Mouse (Mus musculus): ENCODE measurements around the gene Epm2a.
"Not testable (repeated sequence)": the region's sequence is repeated elsewhere in the genome, so short reads cannot be mapped to it uniquely, and the experiment has no call there.

Epm2a gene

DNA sequence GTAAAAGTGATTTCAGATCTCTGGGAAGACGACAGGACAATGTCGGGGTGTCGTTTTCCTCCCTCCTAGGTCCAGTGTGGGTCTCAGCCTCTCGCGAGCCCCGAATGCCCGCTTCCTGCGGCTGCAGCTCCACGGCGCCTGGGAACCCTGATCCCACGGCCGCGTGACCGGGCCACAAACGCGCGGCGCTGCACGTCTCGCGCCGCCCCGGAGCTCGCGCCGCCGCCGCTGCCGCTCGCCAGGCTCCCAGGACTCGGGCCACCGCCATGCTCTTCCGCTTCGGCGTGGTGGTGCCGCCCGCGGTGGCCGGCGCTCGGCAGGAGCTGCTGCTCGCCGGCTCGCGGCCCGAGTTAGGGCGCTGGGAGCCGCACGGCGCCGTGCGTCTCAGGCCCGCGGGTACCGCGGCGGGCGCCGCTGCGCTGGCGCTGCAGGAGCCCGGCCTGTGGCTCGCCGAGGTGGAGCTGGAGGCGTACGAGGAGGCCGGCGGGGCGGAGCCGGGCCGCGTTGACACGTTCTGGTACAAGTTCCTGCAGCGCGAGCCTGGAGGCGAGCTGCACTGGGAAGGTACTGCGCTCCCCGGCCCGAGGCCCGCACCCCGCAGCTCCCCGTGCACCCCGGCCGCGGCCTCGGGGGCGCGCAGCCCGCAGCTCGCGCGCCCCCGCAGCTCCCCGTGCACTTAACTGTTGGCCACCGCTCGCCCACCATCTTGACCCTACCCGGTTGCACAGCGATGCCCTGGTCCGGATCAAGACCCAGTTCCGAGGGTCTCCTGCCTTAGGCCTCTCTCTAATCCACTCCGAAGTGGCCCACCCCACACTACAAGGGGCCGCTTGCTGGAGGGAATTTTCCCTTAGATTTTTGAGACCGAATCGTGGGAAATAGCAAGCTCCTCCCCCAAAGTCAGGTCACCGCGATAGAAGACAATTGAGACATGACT, at the start of gene Epm2a:
Gene Epm2a, plus strand, starts transcription at position 200 of the 937 bp plus-strand sequence.
- DNase-seq (ENCODE audit: low spot score in 2 of 2): peak; percentile 72 to 75

- no peak for DNase-seq (ENCODE audit: low spot score in 2 of 2)
Observed at GRCm38 (mm10) chr10:11298418-11298817, 44.8 kb upstream of the Epm2a start.

- DNase-seq (ENCODE audit: low spot score in 2 of 2): no peak
Observed at GRCm38 (mm10) chr10:11305365-11306053, 37.7 kb upstream of the Epm2a start.

GRCm38 (mm10) chr10:11306054-11306367, 37.2 kb upstream of the Epm2a start:
- no peak for DNase-seq (ENCODE audit: low spot score in 2 of 2)

DNA sequence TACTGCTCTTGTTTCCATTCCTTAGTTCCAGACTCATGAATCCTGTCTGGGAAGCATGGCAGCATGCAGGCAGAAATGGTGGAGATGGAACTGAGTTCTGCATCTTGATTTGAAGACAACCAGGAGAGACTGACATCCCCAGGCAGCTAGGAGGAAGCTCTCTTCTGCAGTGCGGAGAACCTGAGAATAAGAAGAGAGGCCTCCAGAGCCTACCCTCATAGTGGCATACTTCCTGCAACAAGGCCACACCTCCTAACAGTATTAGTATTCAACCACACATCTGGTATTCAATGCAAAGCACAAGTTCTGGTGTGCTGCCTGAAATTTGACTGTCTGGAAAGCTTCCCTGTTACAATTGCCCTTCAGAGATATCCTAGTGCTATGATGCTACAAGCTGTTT, 33.3 kb upstream of the Epm2a start:
- DNase-seq (ENCODE audit: low spot score in 2 of 2): no peak

DNA sequence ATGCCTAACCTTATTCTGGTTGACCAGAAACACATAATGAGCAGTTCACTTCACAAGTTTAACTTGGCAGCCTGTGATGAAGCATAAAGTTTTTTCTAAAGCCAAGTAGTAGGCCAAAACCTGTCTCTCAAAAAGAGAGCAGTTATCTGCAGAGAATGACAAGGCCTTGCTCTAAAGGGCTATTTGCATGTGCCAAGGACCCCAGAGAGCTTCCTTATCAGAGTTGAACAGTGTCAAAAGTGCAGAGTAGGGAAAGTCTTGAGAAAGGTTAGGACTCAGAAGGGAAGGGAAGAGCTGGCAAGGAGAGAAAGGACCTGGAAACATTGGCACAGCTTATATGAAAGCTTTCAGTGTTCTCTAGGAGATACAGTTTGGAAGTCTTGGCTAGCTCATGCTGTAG, 32.7 kb upstream of the Epm2a start:
- DNase-seq (ENCODE audit: low spot score in 2 of 2): no peak

DNA sequence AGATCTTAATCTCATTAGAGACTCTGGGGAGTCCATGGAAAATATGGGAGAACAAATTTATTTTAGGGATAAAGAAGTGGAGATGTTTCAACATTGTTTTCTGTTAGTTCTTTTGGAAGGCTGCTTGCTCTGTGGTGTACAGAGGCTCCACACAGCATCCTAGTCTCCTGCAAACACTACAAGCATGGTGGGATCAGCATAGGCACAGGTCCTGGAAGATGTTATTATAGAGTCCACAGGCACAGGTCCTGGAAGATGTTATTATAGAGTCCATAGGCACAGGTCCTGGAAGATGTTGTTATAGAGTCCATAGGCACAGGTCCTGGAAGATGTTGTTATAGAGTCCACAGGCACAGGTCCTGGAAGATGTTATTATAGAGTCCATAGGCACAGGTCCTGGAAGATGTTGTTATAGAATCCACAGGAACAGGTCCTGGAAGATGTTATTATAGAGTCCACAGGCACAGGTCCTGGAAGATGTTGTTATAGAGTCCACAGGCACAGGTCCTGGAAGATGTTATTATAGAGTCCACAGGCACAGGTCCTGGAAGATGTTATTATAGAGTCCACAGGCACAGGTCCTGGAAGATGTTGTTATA, 25.2 kb upstream of the Epm2a start:
- DNase-seq (ENCODE audit: low spot score in 2 of 2): not testable (repeated sequence)

DNA sequence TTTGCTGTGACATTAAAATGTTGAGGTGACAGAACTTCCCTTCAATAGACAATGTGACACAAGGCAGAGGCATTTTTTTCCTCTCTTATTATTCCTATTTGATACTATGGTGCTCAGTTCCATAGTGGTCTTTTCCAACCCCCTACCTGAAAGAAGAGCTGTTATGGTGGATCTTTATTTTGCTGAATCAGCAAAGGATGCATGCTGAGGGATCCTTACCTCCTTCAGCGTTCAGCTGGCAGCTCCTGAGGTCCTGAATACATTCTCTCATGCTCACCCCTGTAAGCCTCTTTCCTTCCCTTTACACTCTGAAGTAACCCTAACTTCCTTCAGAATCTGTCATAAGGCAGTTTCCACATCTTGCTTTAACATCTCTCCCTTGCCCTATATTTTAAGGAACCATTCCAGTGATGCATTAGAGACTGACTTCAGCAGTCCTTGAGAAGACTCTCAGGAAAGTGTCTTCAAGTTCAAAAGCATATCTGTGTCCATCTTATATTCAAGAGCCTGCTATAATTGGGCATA, 23.7 kb upstream of the Epm2a start:
- no peak for DNase-seq (ENCODE audit: low spot score in 2 of 2)

- no peak for DNase-seq (ENCODE audit: low spot score in 2 of 2)
Observed at GRCm38 (mm10) chr10:11322316-11322715, 20.9 kb upstream of the Epm2a start.

GRCm38 (mm10) chr10:11323202-11323898, 19.9 kb upstream of the Epm2a start:
- peak; percentile 31 to 49 for DNase-seq (ENCODE audit: low spot score in 2 of 2)

- DNase-seq (ENCODE audit: low spot score in 2 of 2): no peak
Observed at GRCm38 (mm10) chr10:11326526-11326925, 16.7 kb upstream of the Epm2a start.

DNA sequence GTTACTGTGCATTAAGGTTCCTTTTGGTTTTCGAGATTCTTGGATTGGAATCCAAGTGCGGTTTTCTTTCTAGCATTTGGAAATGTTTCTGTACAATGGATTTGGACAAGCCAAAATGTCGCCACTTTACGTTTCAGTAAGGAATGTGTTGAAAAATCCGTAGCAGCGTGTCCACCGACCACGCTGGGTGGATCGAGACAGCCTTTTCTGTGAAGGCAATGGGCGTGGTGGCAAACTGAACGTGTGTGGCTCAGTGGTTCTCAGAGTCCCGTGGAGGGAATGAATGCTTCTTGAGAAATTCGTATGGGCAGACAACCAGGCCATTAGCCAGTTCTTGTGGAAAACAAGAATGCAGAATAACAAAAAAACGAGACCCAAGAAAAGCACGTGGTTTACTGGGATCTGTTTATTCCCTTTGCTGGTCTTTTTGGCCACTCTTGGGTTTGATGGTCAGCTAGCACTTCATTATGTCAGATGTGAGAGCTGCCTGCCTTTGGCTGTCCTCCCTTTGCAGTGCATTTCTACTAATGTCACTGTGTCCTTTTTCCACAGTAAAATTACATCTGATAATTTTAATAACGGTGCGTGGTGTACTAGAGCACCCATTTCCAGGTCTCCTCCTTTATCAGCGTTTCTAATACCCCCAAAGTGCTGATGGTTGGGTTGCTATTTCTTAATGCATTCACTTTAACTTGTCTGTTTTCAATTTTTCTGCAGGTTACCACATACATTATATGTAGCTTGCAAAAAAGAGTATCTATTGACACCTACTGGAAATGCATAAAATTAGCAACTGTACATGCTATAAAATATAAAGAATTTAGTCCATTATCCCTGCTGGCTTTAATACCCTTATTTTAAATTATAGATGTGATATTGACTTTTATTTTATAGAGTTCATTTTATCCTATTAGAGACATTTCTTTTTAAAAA, 1.6 kb downstream of the Epm2a start:
- no peak for DNase-seq (ENCODE audit: low spot score in 2 of 2)

GRCm38 (mm10) chr10:11350243-11350974, 7.2 kb downstream of the Epm2a start:
- DNase-seq (ENCODE audit: low spot score in 2 of 2): not testable (repeated sequence)

- DNase-seq (ENCODE audit: low spot score in 2 of 2): no peak
Observed at GRCm38 (mm10) chr10:11354609-11355008, 11.4 kb downstream of the Epm2a start.

DNA sequence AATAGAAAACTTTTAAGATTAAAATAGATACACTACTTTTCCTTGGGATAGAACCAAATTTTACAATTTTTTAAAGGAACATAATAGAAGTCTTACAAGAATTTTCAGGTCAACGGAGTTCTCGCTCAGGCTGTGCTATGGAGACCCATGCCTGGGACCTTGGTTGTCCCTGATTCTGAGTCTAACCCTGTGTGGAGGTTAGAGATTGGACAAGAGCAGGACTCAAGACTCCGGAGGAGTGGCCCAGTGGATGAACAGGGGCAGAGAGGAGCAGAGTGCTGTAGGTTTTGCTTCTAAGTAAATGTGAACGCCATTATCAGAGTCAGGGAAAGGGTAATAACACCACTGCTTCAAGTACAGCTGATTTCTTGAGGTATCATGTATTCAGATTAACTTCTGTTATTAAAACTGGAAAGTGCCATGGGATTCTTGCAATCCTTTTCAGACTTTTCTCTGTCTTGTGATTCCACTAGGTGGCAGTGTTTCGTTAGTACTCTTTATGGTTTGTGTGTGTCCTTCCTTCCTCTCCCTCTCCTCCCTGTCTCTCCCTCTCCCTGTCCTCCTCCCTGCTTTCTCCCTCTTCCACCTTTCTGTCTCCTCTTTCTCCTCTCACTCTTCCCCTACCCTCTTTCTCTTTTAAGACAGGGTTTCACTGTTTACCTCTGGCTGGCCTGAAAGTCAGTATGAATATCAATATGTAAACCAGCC, 18.9 kb downstream of the Epm2a start:
- DNase-seq (ENCODE audit: low spot score in 2 of 2): peak in 1 of 2 experiments; percentile 51

- no peak for DNase-seq (ENCODE audit: low spot score in 2 of 2)
Observed at GRCm38 (mm10) chr10:11362896-11363487, 19.8 kb downstream of the Epm2a start.

GRCm38 (mm10) chr10:11381302-11381701, 38.1 kb downstream of the Epm2a start:
- no peak for DNase-seq (ENCODE audit: low spot score in 2 of 2)

DNA sequence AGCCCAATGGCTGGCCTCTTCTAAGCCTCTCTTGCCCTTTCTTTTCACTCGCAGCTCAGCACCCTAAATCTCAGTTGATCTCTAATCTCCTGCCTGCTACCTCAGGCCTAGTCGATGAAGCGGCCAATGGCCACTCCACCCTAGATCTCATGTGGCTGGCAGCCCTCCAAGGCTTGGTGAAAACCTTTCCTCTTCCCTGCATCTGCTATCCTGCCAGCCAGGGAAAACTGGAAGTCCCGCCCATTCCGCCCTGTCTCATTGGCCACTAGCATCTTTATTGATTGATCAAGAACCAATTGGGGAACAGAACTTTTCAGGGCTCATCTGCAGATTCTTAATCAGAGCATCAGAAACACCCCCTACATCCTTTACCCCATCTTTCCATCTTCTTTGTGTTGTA, 67.7 kb downstream of the Epm2a start:
- DNase-seq (ENCODE audit: low spot score in 2 of 2): no peak

DNA sequence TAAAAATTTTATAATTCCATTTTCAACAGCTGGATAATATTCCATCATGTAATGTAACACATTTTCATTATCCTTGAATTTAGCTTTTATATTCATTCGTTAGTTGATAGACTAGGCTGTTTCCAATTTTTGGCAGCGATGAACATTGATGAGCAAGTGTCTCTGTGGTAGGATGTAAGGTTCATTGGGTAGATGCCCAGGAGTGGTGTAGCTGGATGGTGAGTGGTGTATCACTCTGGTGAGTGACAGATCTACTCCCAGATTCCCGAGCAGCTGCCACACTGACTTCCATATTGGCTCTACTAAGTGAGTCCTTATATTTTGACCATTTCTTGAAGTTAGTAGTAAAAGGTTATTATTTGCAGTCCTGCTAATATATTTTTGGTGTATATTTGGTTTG, 76.9 kb downstream of the Epm2a start:
- DNase-seq (ENCODE audit: low spot score in 2 of 2): no peak

All from frontal cortex, postnatal 36 days (tissue).